Mouse (Mus musculus): ENCODE results near the gene Ralgps2.

DNA sequence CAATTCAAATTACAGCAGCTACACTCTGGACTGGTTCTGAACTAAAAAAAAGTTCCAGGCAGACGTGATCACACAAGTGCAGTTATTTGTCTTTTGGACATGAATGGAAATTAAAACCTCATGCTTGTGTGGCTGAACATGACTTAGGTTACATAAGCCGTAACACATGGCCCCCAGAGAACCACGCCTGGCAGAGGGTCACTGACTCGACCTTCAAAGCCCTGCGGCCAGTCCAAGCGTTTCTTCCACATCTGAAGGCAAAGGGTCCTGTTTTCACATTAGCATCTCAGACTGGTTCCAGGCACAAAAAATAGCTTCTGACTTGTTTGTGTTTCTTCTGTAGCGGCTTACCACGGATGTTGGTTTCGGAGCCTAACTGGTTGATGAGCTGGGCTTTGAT is 143.2 kb downstream of the Ralgps2 start:
- TF ChIP-seq CTCF (IDR thresholded peaks at IDR 0.05; ENCODE audit: low read depth, low read length) (no peak), POLR2A (IDR thresholded peaks at IDR 0.05; ENCODE audit: insufficient read depth, low read length) (no peak), EP300 (IDR thresholded peaks at IDR 0.05; ENCODE audit: insufficient read depth, low read depth, low read length) (no peak)

Measured in ES-Bruce4 (cell line).